Mouse (Mus musculus) intestine, embryonic 15.5 days (tissue): ENCODE data around the gene Xrcc3. TPM values are rescaled to one million over a fixed set of nuclear protein-coding genes. Genes with fewer than 3 reads are reported as not detected.

Experiments used
- ATAC-seq: fragments of 200-750 bp; cut with Nextera tagmentation; 2 replicates; pipeline ENCODE4 v1.8.0; 2017; ENCODE audit warnings: moderate TSS enrichment, moderate library complexity
- H3K27ac ChIP-seq: fragments of 300-500 bp; sonication (generic); 2 replicates; pipeline ENCODE4 v1.5.1; 2015; ENCODE audit warnings: mild to moderate bottlenecking, inconsistent platforms
- H3K27me3 ChIP-seq: fragments of 300-500 bp; sonication (generic); replicated peaks from 2 replicates; pipeline ENCODE4 v1.6.1; 2015; ENCODE audit warnings: inconsistent platforms
- H3K36me3 ChIP-seq: fragments of 300-500 bp; sonication (generic); 2 replicates; pipeline ENCODE4 v1.6.1; 2015; ENCODE audit warnings: inconsistent platforms
- H3K4me1 ChIP-seq: fragments of 300-500 bp; sonication (generic); replicated peaks from 2 replicates; pipeline ENCODE4 v1.6.1; 2015; ENCODE audit warnings: inconsistent platforms
- H3K4me2 ChIP-seq: fragments of 300-500 bp; sonication (generic); replicated peaks from 2 replicates; pipeline ENCODE4 v1.6.1; 2015; ENCODE audit warnings: mild to moderate bottlenecking, inconsistent platforms
- H3K4me3 ChIP-seq: fragments of 300-500 bp; sonication (generic); replicated peaks from 2 replicates; pipeline ENCODE4 v1.5.1; 2015; ENCODE audit warnings: inconsistent platforms
- H3K9ac ChIP-seq: fragments of 300-500 bp; sonication (generic); 2 replicates; pipeline ENCODE4 v1.6.1; 2015; ENCODE audit warnings: inconsistent platforms
- H3K9me3 ChIP-seq: fragments of 300-500 bp; sonication (generic); 2 replicates; pipeline ENCODE4 v1.6.1; 2016; ENCODE audit warnings: inconsistent platforms
- WGBS: fragments of 180-500 bp; shearing (Covaris S2); methylation state at CpG from one replicate; pipeline ENCODE4 v1.1.7; 2015; 5-methylcytosine and 5-hydroxymethylcytosine counted together
- polyA plus RNA-seq: library from polyadenylated mRNA; unstranded; fragments of >200 nt; fragmentation: Nextera tagmentation; extraction: Ambion mirVana; gene quantifications from 2 replicates; pipeline ENCODE4 v1.2.1, GENCODE M21; 2015

Xrcc3 gene
- polyA plus RNA-seq, 1 experiment from 2014 or later: 8.9 TPM

DNA sequence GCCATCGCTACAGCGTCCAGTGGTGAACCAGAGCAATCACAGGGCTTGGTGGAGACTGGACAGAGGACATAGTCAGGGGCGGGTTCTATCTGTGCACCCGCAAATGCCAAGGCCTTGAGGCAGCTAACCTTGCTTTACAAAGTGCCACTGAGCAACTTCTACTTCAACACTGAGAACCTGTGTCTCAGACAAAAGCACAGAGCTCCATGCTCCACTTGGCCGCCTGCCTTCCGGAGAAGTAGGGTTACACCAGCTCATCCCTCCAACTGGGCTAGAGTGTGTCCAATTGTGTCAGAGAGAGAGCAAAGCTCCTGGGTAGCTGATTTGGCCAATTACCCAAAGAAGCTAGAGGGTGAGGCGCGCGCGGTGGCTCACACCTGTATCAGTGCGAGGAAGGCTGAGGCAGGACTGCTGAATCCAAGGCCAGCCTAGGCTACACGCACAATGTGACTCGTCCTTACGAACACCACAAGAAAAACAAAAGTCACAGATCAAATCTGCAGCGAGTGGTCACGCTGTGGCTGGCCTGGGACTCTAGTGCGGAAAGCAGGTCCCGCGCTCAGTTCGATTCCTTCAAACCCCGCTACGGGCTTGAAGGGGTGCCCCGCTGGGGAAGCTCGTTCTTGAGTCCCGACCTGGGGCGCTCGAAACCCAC lies 435 bp downstream of the Xrcc3 start:
- peak overlapping the region; percentile 88 for H3K4me3 ChIP-seq
- ATAC-seq: no peak
- H3K36me3 ChIP-seq: peaks cover 8% of the 10 kb centered on the region
- peak overlapping the region; percentile 89 for H3K4me2 ChIP-seq
- peaks cover 46% of the 10 kb centered on the region for H3K4me1 ChIP-seq
- peak overlapping the region; percentile 69 for H3K9ac ChIP-seq
- H3K9me3 ChIP-seq: no peaks in the 10 kb centered on the region
- H3K27me3 ChIP-seq: no peaks in the 10 kb centered on the region
- 3% methylated on average over 27 of the region's 27 CpGs for WGBS
- H3K27ac ChIP-seq: 0 out of 2 replicates have a peak overlapping the region, but pooled peaks have one; percentile 48

DNA sequence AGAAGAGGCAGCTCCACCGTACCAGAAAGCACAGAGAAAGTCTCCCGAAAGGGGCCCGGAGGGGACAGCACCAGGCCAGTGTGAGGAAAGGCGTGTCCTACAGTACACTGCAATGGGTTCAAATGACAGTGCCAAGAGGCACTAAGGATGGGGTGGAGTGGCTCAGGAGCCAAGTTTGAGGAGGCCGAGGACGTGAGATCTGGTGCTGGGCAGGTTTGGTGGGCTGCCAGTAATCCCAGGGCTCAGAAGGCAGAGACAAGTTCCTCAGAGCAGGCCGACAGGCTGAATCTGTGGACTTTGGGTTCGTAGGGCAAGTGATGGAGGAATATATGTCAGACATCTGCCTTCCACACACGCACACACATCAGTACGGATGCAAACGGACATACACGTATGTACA lies 1.1 kb downstream of the Xrcc3 start:
- 64% methylated on average over 12 of the region's 12 CpGs for WGBS
- ATAC-seq: no peak
- peak overlapping the region; percentile 88 for H3K4me3 ChIP-seq
- no peak overlapping the region for H3K27ac ChIP-seq
- no peaks in the 10 kb centered on the region for H3K9me3 ChIP-seq
- peak overlapping the region; percentile 69; the same call in 1 of the 2 replicates for H3K9ac ChIP-seq
- no peaks in the 10 kb centered on the region for H3K27me3 ChIP-seq
- peak overlapping the region; percentile 89 for H3K4me2 ChIP-seq
- H3K36me3 ChIP-seq: peaks cover 14% of the 10 kb centered on the region
- peaks cover 44% of the 10 kb centered on the region for H3K4me1 ChIP-seq

DNA sequence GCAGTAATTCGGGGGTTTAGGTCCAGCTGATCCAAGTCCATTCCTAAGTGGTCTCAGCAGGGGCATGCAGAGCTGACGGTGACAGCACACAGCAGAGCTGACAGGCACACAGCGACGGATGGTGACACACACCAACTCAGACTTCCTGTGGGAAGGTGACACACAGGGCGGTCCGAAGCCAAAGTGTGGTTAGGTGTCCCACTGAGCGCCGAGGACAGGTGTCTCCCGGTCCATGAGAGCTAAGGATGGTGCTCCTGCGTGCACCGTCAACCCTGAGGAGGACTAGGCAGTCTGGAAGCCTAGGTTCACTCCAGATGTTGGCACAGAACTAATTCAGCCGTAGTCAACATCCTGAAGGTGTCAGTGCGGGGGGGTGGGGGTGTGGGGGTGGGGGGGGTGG lies 1.6 kb downstream of the Xrcc3 start:
- no peak overlapping the region for H3K9ac ChIP-seq
- no peak overlapping the region for H3K4me2 ChIP-seq
- ATAC-seq: no peak
- H3K27ac ChIP-seq: no peak overlapping the region
- H3K9me3 ChIP-seq: no peaks in the 10 kb centered on the region
- peaks cover 17% of the 10 kb centered on the region for H3K36me3 ChIP-seq
- no peaks in the 10 kb centered on the region for H3K27me3 ChIP-seq
- peaks cover 41% of the 10 kb centered on the region for H3K4me1 ChIP-seq
- no peak overlapping the region for H3K4me3 ChIP-seq
- 92% methylated on average over 13 of the region's 13 CpGs for WGBS

DNA sequence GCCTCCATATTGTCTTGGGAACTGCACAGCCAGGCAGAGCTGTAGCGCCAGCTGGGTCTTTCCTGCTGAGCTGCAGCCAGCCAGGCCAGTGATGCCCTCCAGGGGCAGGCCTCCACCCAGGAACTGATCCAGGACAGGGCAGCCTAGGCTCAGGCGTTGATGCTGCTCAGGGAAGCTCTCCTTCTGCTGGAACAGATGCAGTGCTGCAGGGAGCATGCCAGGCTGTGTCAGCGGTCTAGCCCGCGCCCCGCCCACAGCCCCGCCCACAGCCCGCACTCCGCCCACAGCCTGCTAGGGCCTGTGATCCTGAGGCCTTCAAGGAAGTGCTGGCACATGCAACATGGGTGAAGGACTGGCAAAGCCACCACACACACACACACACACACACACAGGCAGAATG lies 3.9 kb downstream of the Xrcc3 start:
- no peak overlapping the region for H3K4me3 ChIP-seq

GRCm38 (mm10) chr12:111808775-111809174 lies 4.9 kb downstream of the Xrcc3 start:
- Histone ChIP-seq H3K4me3 (no peak overlapping the region), H3K4me1 (peaks cover 22% of the 10 kb centered on the region), H3K9ac (no peak overlapping the region), H3K36me3 (peaks cover 39% of the 10 kb centered on the region), H3K9me3 (no peaks in the 10 kb centered on the region), H3K27me3 (no peaks in the 10 kb centered on the region), H3K27ac (no peak overlapping the region), H3K4me2 (no peak overlapping the region)
- no peak for ATAC-seq
- WGBS: 91% methylated on average over 6 of the region's 6 CpGs

More for the DNA sequence above, 3.9 kb downstream of the Xrcc3 start:
- Histone ChIP-seq H3K4me2 (peak overlapping the region; percentile 30), H3K9me3 (no peaks in the 10 kb centered on the region), H3K4me1 (peaks cover 22% of the 10 kb centered on the region), H3K27me3 (no peaks in the 10 kb centered on the region), H3K27ac (peak overlapping the region; percentile 54), H3K36me3 (peaks cover 33% of the 10 kb centered on the region), H3K9ac (peak overlapping the region; percentile 11)
- ATAC-seq: peak; percentile 59
- 1% methylated on average over 9 of the region's 9 CpGs for WGBS

DNA sequence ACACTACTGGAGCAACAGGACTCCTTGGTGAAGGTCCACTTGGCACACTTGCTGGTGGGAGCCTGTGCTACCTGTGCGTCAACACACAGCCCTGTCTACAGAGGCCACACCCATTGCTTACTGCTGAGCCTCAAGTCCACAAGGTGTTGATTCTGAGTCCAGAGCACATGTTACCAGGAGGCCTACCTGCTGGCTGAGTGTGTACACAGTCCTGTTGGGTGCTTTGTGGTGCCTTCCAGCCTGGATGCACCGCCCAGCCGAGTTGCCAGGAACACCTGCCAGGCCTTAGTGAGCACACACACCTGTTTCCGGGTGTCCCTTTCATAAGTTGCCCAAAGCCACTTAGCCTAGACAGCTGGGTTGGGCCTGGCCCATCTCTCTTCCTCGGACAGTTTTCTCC lies 10.1 kb downstream of the Xrcc3 start:
- 0 out of 2 replicates have a peak, but pooled peaks cover 2% of the 10 kb centered on the region for H3K4me1 ChIP-seq
- no peak overlapping the region for H3K4me3 ChIP-seq
- no peak overlapping the region for H3K9ac ChIP-seq
- no peaks in the 10 kb centered on the region for H3K9me3 ChIP-seq
- 60% methylated on average over 5 of the region's 5 CpGs for WGBS
- H3K36me3 ChIP-seq: peaks cover 48% of the 10 kb centered on the region
- no peak overlapping the region for H3K4me2 ChIP-seq
- ATAC-seq: peak; percentile 34
- H3K27me3 ChIP-seq: no peaks in the 10 kb centered on the region
- H3K27ac ChIP-seq: no peak overlapping the region

DNA sequence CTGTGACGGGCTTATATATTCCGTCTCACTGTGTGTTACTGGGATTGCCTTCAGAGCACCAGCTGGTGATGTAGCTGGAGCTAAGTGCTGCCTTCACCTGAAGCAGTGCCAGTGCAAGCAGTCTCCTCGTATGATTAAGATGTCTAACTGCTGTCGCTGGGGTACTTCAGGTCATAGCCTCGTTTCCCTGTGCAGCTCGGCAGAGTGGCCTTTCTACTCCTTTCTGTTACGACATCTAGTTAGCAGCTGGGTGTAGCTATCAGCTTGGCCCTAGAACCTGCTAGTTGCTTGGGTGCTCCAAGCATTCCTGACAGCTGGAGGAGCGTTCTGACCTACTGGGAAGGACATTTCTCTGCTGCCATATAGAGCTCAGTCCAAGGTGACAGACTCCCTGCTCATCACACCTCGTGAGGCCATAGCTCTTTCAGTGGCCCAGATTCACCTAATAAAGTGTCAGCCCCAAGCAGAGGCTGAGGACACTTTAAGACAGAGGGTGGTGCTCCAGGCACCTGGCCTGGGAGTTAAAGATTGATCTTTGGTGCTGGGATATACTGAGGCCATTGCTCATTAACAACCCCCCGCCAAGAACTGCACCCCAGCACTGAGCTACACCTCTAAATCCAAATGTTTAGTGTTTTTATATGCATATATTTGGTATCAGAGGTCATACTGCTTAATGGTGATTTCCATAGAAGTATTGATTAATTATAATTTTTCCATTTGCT lies 13.1 kb downstream of the Xrcc3 start:
- WGBS: 74% methylated on average over 10 of the region's 10 CpGs
- H3K36me3 ChIP-seq: peaks cover 36% of the 10 kb centered on the region
- 0 out of 2 replicates have a peak, but pooled peaks cover 2% of the 10 kb centered on the region for H3K4me1 ChIP-seq
- no peaks in the 10 kb centered on the region for H3K9me3 ChIP-seq
- H3K27me3 ChIP-seq: no peaks in the 10 kb centered on the region
- no peak overlapping the region for H3K4me2 ChIP-seq
- no peak for ATAC-seq
- H3K27ac ChIP-seq: peak overlapping the region; percentile 13; the same call in 1 of the 2 replicates
- no peak overlapping the region for H3K9ac ChIP-seq
- no peak overlapping the region for H3K4me3 ChIP-seq

- H3K4me3 ChIP-seq: no peak overlapping the region
- no peak overlapping the region for H3K27ac ChIP-seq
- H3K27me3 ChIP-seq: no peaks in the 10 kb centered on the region
- H3K4me2 ChIP-seq: no peak overlapping the region
- H3K9ac ChIP-seq: no peak overlapping the region
- no peaks in the 10 kb centered on the region for H3K9me3 ChIP-seq
- no peak for ATAC-seq
- 0 out of 2 replicates have a peak, but pooled peaks cover 2% of the 10 kb centered on the region for H3K4me1 ChIP-seq
- 93% methylated on average over 13 of the region's 13 CpGs for WGBS
- peaks cover 26% of the 10 kb centered on the region for H3K36me3 ChIP-seq
These were observed 15.2 kb downstream of the Xrcc3 start for GRCm38 (mm10) chr12:111798493-111798892.

DNA sequence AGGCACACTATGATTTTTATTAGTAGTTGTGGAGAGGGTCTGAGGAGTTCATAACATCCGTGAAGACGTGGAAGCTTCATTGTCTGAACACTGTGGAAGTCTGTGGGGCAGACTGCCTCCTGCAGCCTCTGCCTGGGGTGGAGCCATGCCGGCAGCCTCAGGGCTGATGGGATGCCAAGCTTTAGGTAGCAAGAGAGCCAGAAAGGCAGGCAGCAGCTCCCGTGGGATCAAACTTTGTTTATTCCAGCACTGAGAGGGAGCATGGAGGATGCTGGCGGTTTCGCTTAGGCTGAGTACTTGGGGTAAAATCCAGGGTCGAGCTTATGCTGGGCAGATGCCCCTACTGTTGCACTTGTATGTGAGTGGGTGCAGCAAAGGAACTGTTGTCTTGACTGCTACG lies 16.4 kb downstream of the Xrcc3 start:
- 79% methylated on average over 8 of the region's 8 CpGs for WGBS
- no peak overlapping the region for H3K4me3 ChIP-seq
- peaks cover 27% of the 10 kb centered on the region for H3K36me3 ChIP-seq
- 0 out of 2 replicates have a peak, but pooled peaks cover 2% of the 10 kb centered on the region for H3K4me1 ChIP-seq
- no peak overlapping the region for H3K4me2 ChIP-seq
- no peaks in the 10 kb centered on the region for H3K27me3 ChIP-seq
- ATAC-seq: no peak
- H3K9me3 ChIP-seq: no peaks in the 10 kb centered on the region
- no peak overlapping the region for H3K9ac ChIP-seq
- no peak overlapping the region for H3K27ac ChIP-seq

DNA sequence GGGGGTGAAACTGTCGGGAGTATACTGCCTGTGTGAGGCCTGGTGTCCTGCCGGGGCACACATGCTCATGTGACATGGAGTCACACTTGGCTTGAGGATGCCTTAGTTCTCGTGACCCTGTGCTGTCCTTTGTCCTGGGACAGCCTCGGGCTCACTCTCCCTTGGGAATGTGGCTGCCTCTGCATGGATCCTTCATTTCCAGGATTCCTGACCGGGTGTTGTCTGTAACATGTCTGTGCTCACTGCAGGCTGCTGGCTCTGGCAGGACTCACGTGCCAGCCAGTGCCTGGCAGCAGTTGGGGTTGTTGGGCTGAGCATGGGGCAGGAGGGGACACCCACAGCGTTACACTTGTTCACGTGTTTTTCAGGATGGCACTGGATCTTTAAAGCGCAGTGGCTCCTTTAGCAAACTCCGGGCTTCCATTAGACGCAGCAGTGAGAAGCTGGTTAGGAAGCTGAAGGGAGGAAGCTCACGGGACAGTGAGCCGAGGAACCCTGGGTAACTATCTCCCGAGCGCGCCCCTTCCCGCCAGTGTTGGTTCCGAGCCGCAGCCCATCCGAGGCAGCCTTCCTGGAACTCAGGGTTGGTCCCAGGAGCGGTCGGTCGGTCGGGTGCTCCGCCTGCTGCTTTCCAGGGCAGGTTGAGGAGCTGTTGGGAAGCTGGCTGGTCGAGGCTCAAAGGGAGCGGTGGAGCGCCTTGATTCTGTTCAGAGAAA lies 18.3 kb downstream of the Xrcc3 start:
- Histone ChIP-seq H3K27ac (no peak overlapping the region), H3K4me3 (no peak overlapping the region), H3K9me3 (no peaks in the 10 kb centered on the region), H3K36me3 (peaks cover 31% of the 10 kb centered on the region), H3K4me1 (peaks cover 2% of the 10 kb centered on the region; the same call in 1 of the 2 replicates), H3K9ac (no peak overlapping the region), H3K4me2 (no peak overlapping the region), H3K27me3 (no peaks in the 10 kb centered on the region)
- WGBS: 87% methylated on average over 28 of the region's 28 CpGs
- no peak for ATAC-seq

- peak overlapping the region; percentile 61; the same call in 1 of the 2 replicates for H3K27ac ChIP-seq
These were observed 19.0 kb downstream of the Xrcc3 start for GRCm38 (mm10) chr12:111794526-111795179.

More at GRCm38 (mm10) chr12:111794526-111795179, 19.0 kb downstream of the Xrcc3 start:
- 86% methylated on average over 18 of the region's 18 CpGs for WGBS
- Histone ChIP-seq H3K4me1 (no peaks in the 10 kb centered on the region; the same call in 1 of the 2 replicates), H3K36me3 (peaks cover 33% of the 10 kb centered on the region), H3K4me2 (no peak overlapping the region), H3K27me3 (no peaks in the 10 kb centered on the region), H3K9me3 (no peaks in the 10 kb centered on the region), H3K4me3 (no peak overlapping the region), H3K9ac (no peak overlapping the region)
- peak; percentile 80 for ATAC-seq
